Mouse (Mus musculus) bone marrow, adult 2 months (tissue): ENCODE measurements at regions not wholly inside any gene's neighbourhood (a gene's known extent, or its start where the extent isn't known, plus 50 kb on each side); places are given as distances from the start of the nearest gene placed in this dataset.

ENCODE experiments used
- CTCF ChIP-seq: fragments of 200-500 bp; IDR thresholded peaks from 2 replicates; pipeline ENCODE4 v1.5.1; 2011; ENCODE audit warnings: low read length, control low read depth; ENCODE audit not compliant: control insufficient read depth, insufficient read depth
- POLR2A ChIP-seq: fragments of 200-500 bp; IDR thresholded peaks from 2 replicates; pipeline ENCODE4 v1.6.1; 2011; ENCODE audit warnings: low read depth, mild to moderate bottlenecking, control low read depth, low read length, borderline replicate concordance; ENCODE audit not compliant: control insufficient read depth

DNA sequence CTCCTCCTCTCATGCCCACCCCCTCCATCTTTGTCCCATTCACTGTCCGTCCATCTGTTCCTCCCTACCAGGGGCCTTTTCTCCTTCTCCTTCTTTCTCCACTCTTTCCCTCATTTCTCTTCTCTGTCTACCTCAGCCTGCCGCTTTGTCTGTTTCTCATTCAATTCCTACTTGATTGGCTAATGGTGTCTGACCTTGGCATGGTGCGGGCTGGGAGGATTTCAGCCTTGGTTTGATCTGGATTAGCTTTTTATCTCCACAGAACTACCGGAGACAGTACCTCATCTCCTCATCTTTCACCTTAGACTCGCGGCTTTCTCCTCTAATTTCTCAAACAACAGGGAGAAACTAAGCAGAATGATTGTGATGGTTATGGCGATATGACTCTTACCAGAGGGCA is 506.4 kb downstream of the Tmem38b start:
- TF ChIP-seq CTCF (no peak), POLR2A (no peak)
